Mouse (Mus musculus) monocyte, adult 2 months (primary cell): ENCODE results near the gene Ipmk.
"Not testable (repeated sequence)": the region's sequence is repeated elsewhere in the genome, so short reads cannot be mapped to it uniquely, and the experiment has no call there.

Experiments
- DNase-seq, 2 experiments: peaks; one replicate each; pipeline ENCODE4 v3.0.0; 2022; ENCODE audit warnings: low spot score in 2 of 2, low read depth in 1 of 2

The Ipmk gene

GRCm38 (mm10) chr10:71422047-71423037, 74.8 kb downstream of the Ipmk start:
- DNase-seq = peak in 1 of 2 experiments; percentile 2

- no peak for DNase-seq
These were observed 79.2 kb downstream of the Ipmk start for GRCm38 (mm10) chr10:71426740-71427139.

- no peak for DNase-seq
These were observed 79.8 kb downstream of the Ipmk start for GRCm38 (mm10) chr10:71427381-71427780.

GRCm38 (mm10) chr10:71428246-71428864, 80.8 kb downstream of the Ipmk start:
- DNase-seq = no peak

GRCm38 (mm10) chr10:71430661-71431060, 83.1 kb downstream of the Ipmk start:
- no peak for DNase-seq

GRCm38 (mm10) chr10:71443086-71443485, 95.5 kb downstream of the Ipmk start:
- DNase-seq = no peak

GRCm38 (mm10) chr10:71447661-71448060, 100.1 kb downstream of the Ipmk start:
- no peak for DNase-seq

- DNase-seq = no peak
These were observed 100.7 kb downstream of the Ipmk start for GRCm38 (mm10) chr10:71448284-71448683.

- DNase-seq = no peak
These were observed 107.8 kb downstream of the Ipmk start for GRCm38 (mm10) chr10:71455355-71455754.

GRCm38 (mm10) chr10:71462371-71462770, 114.8 kb downstream of the Ipmk start:
- not testable (repeated sequence) for DNase-seq

- no peak for DNase-seq
These were observed 116.9 kb downstream of the Ipmk start for GRCm38 (mm10) chr10:71464417-71464816.

GRCm38 (mm10) chr10:71468315-71468714, 120.8 kb downstream of the Ipmk start:
- DNase-seq = no peak

- DNase-seq = no peak
These were observed 122.2 kb downstream of the Ipmk start for GRCm38 (mm10) chr10:71469751-71470150.

- DNase-seq = no peak
These were observed 124.5 kb downstream of the Ipmk start for GRCm38 (mm10) chr10:71472033-71472432.

- DNase-seq = no peak
These were observed 126.0 kb downstream of the Ipmk start for GRCm38 (mm10) chr10:71473590-71473989.

- DNase-seq = no peak
These were observed 129.0 kb downstream of the Ipmk start for GRCm38 (mm10) chr10:71476471-71477080.

GRCm38 (mm10) chr10:71477147-71477546, 129.6 kb downstream of the Ipmk start:
- no peak for DNase-seq

GRCm38 (mm10) chr10:71479700-71480325, 132.2 kb downstream of the Ipmk start:
- no peak for DNase-seq
